Mouse (Mus musculus): ENCODE results near the gene Slc22a20.
A peak's percentile ranks its signal among the peaks of the same experiment; 100 is the strongest.

Slc22a20 gene

DNA sequence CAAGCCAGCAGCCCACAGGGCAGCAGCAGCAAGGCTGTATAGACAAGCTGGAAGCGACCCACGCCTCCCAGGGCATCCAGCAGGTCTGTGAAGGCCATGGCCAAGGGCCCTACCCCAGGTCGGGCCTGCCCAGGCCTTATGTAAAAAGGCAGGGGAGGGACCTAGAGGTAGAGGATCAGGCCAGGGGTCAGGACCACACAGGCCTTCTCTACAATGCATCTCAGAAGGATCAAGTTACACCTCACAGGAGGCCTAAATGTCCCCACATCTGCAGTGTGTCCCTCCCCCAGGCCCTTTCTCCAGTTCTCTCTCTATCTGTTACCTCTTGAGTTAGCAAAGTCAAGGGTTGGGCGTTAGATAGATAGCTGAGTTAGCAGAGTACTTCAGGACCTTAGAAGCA lies at the start of gene Slc22a20:
Gene Slc22a20 (minus strand): TSS at position 101 of the 400 bp plus-strand sequence.
- DNase-seq (ENCODE audit: low spot score in 2 of 2) = no peak

GRCm38 (mm10) chr19:6030520-6031280 lies 44.8 kb upstream of the Slc22a20 start:
- no peak for DNase-seq (ENCODE audit: low spot score in 2 of 2)

- no peak for DNase-seq (ENCODE audit: low spot score in 2 of 2)
Observed at GRCm38 (mm10) chr19:6029426-6029825, 43.5 kb upstream of the Slc22a20 start.

DNA sequence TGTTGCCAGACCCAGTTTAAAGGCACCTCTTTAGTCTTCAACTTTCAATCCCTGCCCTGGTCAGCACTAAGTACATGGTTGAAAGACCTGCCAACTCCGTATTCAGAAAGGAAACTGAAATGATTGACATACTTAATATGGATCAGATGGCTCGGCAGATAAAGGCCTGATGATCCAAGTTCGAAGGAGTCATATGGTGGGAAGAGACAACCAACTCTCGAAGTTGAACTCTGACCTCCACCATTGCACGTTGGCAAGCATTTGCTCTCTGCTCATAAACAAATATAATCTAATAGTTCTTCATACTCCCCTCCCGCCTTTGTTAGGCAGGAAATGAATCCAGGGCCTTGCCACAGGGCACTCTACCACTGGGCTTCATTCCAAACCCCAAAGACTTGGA lies 43.0 kb upstream of the Slc22a20 start:
- DNase-seq (ENCODE audit: low spot score in 2 of 2) = no peak

DNA sequence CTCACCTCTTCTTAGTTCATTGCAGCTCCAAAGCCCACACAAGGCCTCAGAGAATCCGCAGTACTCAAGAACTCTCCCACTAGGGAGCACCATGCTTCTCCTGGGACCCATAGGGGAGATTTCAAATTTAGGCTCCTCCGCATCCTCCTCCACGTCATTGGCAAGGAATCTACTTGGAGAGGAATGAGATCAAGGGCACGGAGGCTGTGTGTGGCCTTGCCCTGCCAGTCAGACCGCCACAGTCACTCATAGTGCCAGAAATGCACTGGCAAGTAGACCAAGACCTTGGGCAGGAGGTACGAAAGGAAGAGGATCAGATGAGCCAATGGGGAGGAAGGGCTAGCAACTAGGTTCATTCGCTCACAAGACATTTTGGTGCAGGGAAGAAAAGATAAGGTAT lies 38.0 kb upstream of the Slc22a20 start:
- DNase-seq (ENCODE audit: low spot score in 2 of 2) = no peak

- DNase-seq (ENCODE audit: low spot score in 2 of 2) = no peak
Observed at GRCm38 (mm10) chr19:6023059-6023458, 37.1 kb upstream of the Slc22a20 start.

GRCm38 (mm10) chr19:6020276-6020675 lies 34.3 kb upstream of the Slc22a20 start:
- DNase-seq (ENCODE audit: low spot score in 2 of 2) = no peak

- peak; percentile 47 to 90 for DNase-seq (ENCODE audit: low spot score in 2 of 2)
Observed at GRCm38 (mm10) chr19:6018142-6019089, 32.5 kb upstream of the Slc22a20 start.

- DNase-seq (ENCODE audit: low spot score in 2 of 2) = no peak
Observed at GRCm38 (mm10) chr19:6016532-6016931, 30.6 kb upstream of the Slc22a20 start.

GRCm38 (mm10) chr19:6015511-6016315 lies 29.8 kb upstream of the Slc22a20 start, which contains the start of gene Capn1:
Capn1 (minus strand) TSS chr19:6015897.
- peak; percentile 30 to 67 for DNase-seq (ENCODE audit: low spot score in 2 of 2)

DNA sequence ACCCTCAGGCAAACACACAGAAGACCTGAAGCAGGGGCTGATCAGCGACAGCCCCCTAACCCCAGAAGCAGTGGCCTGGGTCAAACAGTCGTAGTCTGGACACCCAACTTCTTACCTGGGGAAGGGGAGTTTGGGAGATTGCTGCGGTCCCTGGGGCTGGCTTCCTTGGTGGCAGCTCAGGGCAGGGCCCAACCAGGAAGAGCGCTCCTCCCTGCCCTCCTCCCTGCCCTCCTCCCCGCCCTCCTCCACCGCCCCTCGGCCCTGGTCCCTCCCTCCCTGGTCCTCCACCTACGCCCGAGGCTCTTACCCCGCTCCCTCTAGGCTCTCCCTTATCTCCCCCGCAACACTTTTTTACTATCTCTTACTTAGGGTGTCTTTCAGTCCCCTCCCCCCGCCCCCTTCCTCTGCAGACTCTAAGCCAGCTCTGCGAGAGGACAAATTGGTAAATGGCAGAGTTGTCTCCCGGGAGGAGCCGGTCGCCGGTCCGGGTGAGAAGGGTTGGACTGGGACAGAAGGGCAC lies 29.1 kb upstream of the Slc22a20 start:
- no peak for DNase-seq (ENCODE audit: low spot score in 2 of 2)

- no peak for DNase-seq (ENCODE audit: low spot score in 2 of 2)
Observed at GRCm38 (mm10) chr19:6013691-6014090, 27.7 kb upstream of the Slc22a20 start.

GRCm38 (mm10) chr19:6009137-6009536 lies 23.2 kb upstream of the Slc22a20 start:
- DNase-seq (ENCODE audit: low spot score in 2 of 2) = no peak

- DNase-seq (ENCODE audit: low spot score in 2 of 2) = no peak
Observed at GRCm38 (mm10) chr19:6007013-6007412, 21.1 kb upstream of the Slc22a20 start.

- DNase-seq (ENCODE audit: low spot score in 2 of 2) = no peak
Observed at GRCm38 (mm10) chr19:6005541-6005940, 19.6 kb upstream of the Slc22a20 start.

GRCm38 (mm10) chr19:5999969-6000368 lies 14.0 kb upstream of the Slc22a20 start:
- no peak for DNase-seq (ENCODE audit: low spot score in 2 of 2)

DNA sequence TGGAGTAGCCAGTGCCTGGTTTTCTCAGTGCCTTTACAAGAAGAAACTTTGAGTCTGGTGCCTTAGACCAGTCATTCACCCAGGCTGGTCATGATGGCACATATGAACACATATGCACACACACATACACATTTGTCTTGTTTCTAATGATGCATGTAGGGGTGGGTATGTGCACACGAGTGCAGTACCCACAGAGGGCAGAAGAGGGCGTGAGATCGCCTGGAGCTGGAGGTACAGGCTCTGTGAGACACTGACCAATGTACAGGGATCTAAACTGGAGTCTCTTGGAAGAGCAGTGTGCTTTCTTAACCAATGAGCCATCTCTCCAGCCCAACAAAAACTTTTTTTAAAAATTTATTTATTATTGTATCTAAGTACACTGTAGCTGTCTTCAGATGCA lies 12.2 kb upstream of the Slc22a20 start:
- no peak for DNase-seq (ENCODE audit: low spot score in 2 of 2)

- DNase-seq (ENCODE audit: low spot score in 2 of 2) = no peak
Observed at GRCm38 (mm10) chr19:5994711-5995110, 8.8 kb upstream of the Slc22a20 start.

DNA sequence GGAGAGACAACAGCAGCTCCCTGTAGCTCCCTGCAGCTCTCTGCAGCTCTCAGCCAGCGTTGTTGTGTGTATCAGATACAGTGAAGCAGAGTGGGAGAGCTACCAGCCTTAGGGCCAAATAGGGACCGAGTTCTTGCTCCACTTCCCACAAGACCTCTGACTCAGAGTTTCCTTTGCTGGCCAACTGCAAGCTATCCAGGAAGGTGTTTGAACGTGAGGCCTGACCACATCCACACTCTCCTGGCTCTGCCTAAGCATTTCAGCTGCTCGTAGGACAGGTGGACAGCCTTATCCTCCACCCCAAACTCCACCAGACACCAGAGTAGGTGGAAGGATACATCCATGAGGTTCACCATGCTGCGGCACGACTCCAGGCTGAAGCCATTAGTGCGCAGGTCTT lies 6.1 kb upstream of the Slc22a20 start:
- DNase-seq (ENCODE audit: low spot score in 2 of 2) = no peak

DNA sequence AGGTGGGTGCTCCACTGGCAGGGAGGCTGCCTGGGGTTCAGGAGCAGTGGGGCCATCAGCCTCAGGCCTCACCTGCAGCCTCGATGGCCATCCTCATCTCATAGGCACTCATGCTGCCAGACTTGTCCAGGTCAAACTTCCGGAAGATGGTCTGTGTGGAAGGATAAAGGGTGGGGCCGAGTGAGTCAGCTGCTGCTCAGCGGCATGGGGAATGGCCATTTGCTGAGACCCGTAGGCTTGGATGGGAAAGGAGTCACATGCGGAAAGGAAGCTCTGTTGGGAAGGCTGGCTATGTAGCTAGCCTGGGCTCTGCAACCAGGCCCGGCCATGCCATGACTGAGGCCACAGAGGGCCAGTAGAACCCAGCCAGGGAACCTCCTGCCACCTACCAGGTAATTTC lies 5.5 kb upstream of the Slc22a20 start:
- no peak for DNase-seq (ENCODE audit: low spot score in 2 of 2)

- DNase-seq (ENCODE audit: low spot score in 2 of 2) = no peak
Observed at GRCm38 (mm10) chr19:5990921-5991320, 5.0 kb upstream of the Slc22a20 start.

DNA sequence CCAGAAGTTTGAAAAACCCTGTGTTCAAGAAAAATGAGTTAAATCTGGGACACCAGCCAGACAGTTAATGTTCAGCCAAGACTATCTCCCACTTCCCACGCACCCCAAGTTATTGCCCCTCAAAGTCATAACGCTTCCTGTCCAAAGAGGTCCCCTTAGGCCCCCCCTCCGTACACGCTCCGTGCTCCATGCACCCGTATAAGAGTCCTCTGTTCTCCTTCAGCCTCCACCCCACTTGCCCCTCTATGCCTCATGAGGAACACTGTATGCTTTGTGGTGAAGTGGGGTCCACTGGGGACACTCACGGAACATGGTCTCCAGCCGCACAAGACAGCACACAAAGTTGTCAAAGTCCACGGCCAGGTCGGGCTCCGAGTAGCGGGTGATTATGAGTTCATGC lies 4.1 kb upstream of the Slc22a20 start:
- no peak for DNase-seq (ENCODE audit: low spot score in 2 of 2)
